In genomic region chr8:44997829-44998228, GRCm38 (mm10) we compare ENCODE assay signal across 12 mouse cellular contexts.
DNase-seq lines count a peak whose midpoint lies in the region; ATAC-seq and TF ChIP-seq lines count a peak whose summit lies in the region.
"Had no signal": no experiment of that assay in that cellular context is flagged by ENCODE, and none has a peak within 500 bp of the region (broad histone marks: within the 10 kb centered on the region; RNA-seq: fewer than 3 reads in every experiment).

No protein-coding gene starts in this region.

- peaks cover 72% of the 10 kb centered on the region for H3K4me1 ChIP-seq in heart, embryonic 12.5 days (replicated peaks)
- H3K4me1 ChIP-seq in embryonic facial prominence, embryonic 15.5 days, result peaks cover 54% of the 10 kb centered on the region

- H3K36me3 ChIP-seq in heart, embryonic 12.5 days, result no peaks in the 10 kb centered on the region
- no peaks in the 10 kb centered on the region for H3K36me3 ChIP-seq in embryonic facial prominence, embryonic 15.5 days
- H3K36me3 ChIP-seq: embryonic facial prominence, embryonic 13.5 days; neural tube, embryonic 15.5 days had no signal

- peak overlapping the region; percentile 65 for H3K4me2 ChIP-seq in heart, embryonic 12.5 days
- H3K4me2 ChIP-seq in embryonic facial prominence, embryonic 15.5 days (replicated peaks), result no peak overlapping the region
- H3K4me2 ChIP-seq: liver, embryonic 11.5 days had no signal

- TF ChIP-seq CTCF in layer of hippocampus, adult 2 months (conservative IDR thresholded peaks at IDR 0.05), result no peak

- no peak for ATAC-seq in heart, embryonic 12.5 days (ENCODE audit: insufficient number of reproducible peaks, low FRiP score)
- ATAC-seq in embryonic facial prominence, embryonic 15.5 days (ENCODE audit: insufficient number of reproducible peaks, low FRiP score, low TSS enrichment, low read depth), result no peak
- ATAC-seq in hematopoietic stem cell, adult 5-6 weeks (replicated peaks in 1 of 2; ENCODE audit: insufficient read depth in 1 of 2, low FRiP score in 2 of 2, low TSS enrichment in 1 of 2, low read depth in 1 of 2, poor library complexity in 2 of 2, severe bottlenecking in 2 of 2), result peak; percentile 49 to 53
- ATAC-seq in megakaryocyte-erythroid progenitor cell, adult 5-6 weeks (replicated peaks; ENCODE audit: low FRiP score, low TSS enrichment, poor library complexity, severe bottlenecking), result no peak

- no peaks in the 10 kb centered on the region for H3K9me3 ChIP-seq in heart, embryonic 12.5 days (replicated peaks)
- no peaks in the 10 kb centered on the region for H3K9me3 ChIP-seq in embryonic facial prominence, embryonic 15.5 days (replicated peaks)
- H3K9me3 ChIP-seq: embryonic facial prominence, embryonic 13.5 days; neural tube, embryonic 15.5 days had no signal

- no peak overlapping the region; the same call in 1 of the 2 replicates for H3K9ac ChIP-seq in heart, embryonic 12.5 days
- no peak overlapping the region for H3K9ac ChIP-seq in embryonic facial prominence, embryonic 15.5 days
- H3K9ac ChIP-seq: neural tube, embryonic 15.5 days had no signal

- intact Hi-C loops in gastrocnemius, postnatal 14 days (cut with DNase I; ENCODE audit: low total_unique reads), result loop anchor here (10.0 kb wide), 1 partner anchor 53 kb away; no protein-coding TSS in a partner anchor

- H3K27ac ChIP-seq in heart, embryonic 12.5 days (ENCODE audit: poor library complexity, severe bottlenecking), result peak overlapping the region; percentile 78
- peak overlapping the region; percentile 70; the same call in 1 of the 2 replicates for H3K27ac ChIP-seq in layer of hippocampus, adult 2 months
- H3K27ac ChIP-seq in embryonic facial prominence, embryonic 15.5 days (replicated peaks), result 0 out of 2 replicates have a peak overlapping the region, but pooled peaks have one; percentile 48
- H3K27ac ChIP-seq: embryonic facial prominence, embryonic 13.5 days had no signal

- DNase-seq in heart, adult 8-10 months (ENCODE audit: low spot score), result no peak
- DNase-seq in layer of hippocampus, adult 2 months (ENCODE audit: low spot score in 2 of 2), result no peak
- DNase-seq in layer of hippocampus, adult 11-12 months (ENCODE audit: low spot score), result no peak
- DNase-seq in gastrocnemius, postnatal 14 days, result no peak

- 45% methylated on average over 6 of the region's 6 CpGs for WGBS in heart, embryonic 12.5 days
- 46% methylated on average over 6 of the region's 6 CpGs for WGBS in embryonic facial prominence, embryonic 15.5 days

- H3K4me3 ChIP-seq in heart, embryonic 12.5 days, result no peak overlapping the region
- H3K4me3 ChIP-seq in layer of hippocampus, adult 2 months, result no peak overlapping the region
- no peak overlapping the region for H3K4me3 ChIP-seq in embryonic facial prominence, embryonic 15.5 days (replicated peaks)
- H3K4me3 ChIP-seq: neural tube, embryonic 15.5 days had no signal

- no peaks in the 10 kb centered on the region for H3K27me3 ChIP-seq in heart, embryonic 12.5 days (replicated peaks)
- no peaks in the 10 kb centered on the region for H3K27me3 ChIP-seq in embryonic facial prominence, embryonic 15.5 days
- H3K27me3 ChIP-seq: embryonic facial prominence, embryonic 13.5 days; neural tube, embryonic 15.5 days; Patski had no signal

Comparison
In these comparisons a context has a peak if more than half of its experiments do, and no peak if none do; other contexts are left out.
1. ATAC-seq: peak in hematopoietic stem cell, adult 5-6 weeks (2 of 2); none in heart, embryonic 12.5 days (single experiment), embryonic facial prominence, embryonic 15.5 days (single experiment) and megakaryocyte-erythroid progenitor cell, adult 5-6 weeks (single experiment).
2. Peak in every context shown above with its lines, with median percentiles within 50 percentile points of each other: H3K27ac ChIP-seq.